Mouse (Mus musculus) cerebellum, adult 2 months (tissue): Measurements from ENCODE around the gene Gclc. TPM values are rescaled to one million over a fixed set of nuclear protein-coding genes. Genes with fewer than 3 reads are reported as not detected.

Source experiments
- DNase-seq, 2 experiments: peaks; one replicate each; pipeline ENCODE4 v3.0.0; 2021
- H3K27ac ChIP-seq: fragments of 200-500 bp; 2 replicates; pipeline ENCODE4 v1.5.1; 2012; ENCODE audit warnings: low read length, control low read depth, inconsistent platforms; ENCODE audit not compliant: insufficient read depth
- H3K27me3 ChIP-seq: fragments of 200-500 bp; 2 replicates; pipeline ENCODE4 v1.6.1; 2012; ENCODE audit warnings: inconsistent platforms, mild to moderate bottlenecking, low read length, moderate library complexity; ENCODE audit not compliant: control insufficient read depth, insufficient read depth
- H3K4me1 ChIP-seq: fragments of 200-500 bp; 2 replicates; pipeline ENCODE4 v1.6.1; 2011; ENCODE audit warnings: low read length; ENCODE audit not compliant: control insufficient read depth, insufficient read depth
- H3K4me3 ChIP-seq: fragments of 200-500 bp; replicated peaks from 2 replicates; pipeline ENCODE3; 2011; ENCODE audit warnings: mild to moderate bottlenecking, low read depth, low read length, control low read depth; ENCODE audit not compliant: insufficient read depth
- CTCF ChIP-seq: fragments of 200-500 bp; IDR thresholded peaks from 2 replicates; pipeline ENCODE4 v1.5.1; 2011; ENCODE audit warnings: low read depth, mild to moderate bottlenecking, control low read depth, low read length, moderate library complexity, borderline replicate concordance; ENCODE audit not compliant: insufficient read depth
- POLR2A ChIP-seq: fragments of 200-500 bp; IDR thresholded peaks from 2 replicates; pipeline ENCODE4 v1.6.1; 2011; ENCODE audit warnings: low read length, control low read depth, borderline replicate concordance; ENCODE audit not compliant: insufficient read depth
- WGBS: fragments of 180-500 bp; shearing (Covaris S2); methylation state at CpG from one replicate; pipeline ENCODE4 v1.1.7; 2018; 5-methylcytosine and 5-hydroxymethylcytosine counted together
- polyA plus RNA-seq: library from polyadenylated mRNA; depleted of rRNA; stranded (reverse); fragments of >200 nt; gene quantifications from 2 replicates; pipeline ENCODE4 v1.2.3, GENCODE M21; 2012; rRNA removed

Gene Gclc
- polyA plus RNA-seq, 1 experiment = 40.7 TPM

DNA sequence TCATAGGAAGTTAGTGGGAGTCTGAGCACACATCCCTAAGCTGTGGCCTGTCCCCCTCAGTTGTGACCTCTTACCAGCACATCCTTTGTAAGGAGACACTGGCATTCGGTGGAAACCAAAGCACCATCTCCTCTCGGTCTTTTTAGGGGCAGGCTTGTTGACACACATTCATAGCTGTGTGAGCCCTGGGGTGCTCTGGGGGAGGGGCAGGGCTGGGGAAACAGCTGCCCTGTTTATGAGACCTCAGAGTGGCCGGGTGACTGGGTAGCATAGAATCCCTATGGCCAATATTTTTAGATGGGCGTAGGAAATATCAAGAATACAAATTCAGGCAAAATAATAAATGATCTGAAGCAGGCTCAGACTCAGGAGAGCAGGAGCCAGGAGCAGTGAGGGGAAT lies 71.9 kb downstream of the Gclc start:
- Histone ChIP-seq H3K27ac (no peak overlapping the region), H3K4me3 (no peak overlapping the region), H3K27me3 (no peaks in the 10 kb centered on the region), H3K4me1 (no peaks in the 10 kb centered on the region)
- TF ChIP-seq POLR2A (no peak), CTCF (no peak)
- no peak for DNase-seq
- WGBS = 39% methylated on average over 4 of the region's 4 CpGs

DNA sequence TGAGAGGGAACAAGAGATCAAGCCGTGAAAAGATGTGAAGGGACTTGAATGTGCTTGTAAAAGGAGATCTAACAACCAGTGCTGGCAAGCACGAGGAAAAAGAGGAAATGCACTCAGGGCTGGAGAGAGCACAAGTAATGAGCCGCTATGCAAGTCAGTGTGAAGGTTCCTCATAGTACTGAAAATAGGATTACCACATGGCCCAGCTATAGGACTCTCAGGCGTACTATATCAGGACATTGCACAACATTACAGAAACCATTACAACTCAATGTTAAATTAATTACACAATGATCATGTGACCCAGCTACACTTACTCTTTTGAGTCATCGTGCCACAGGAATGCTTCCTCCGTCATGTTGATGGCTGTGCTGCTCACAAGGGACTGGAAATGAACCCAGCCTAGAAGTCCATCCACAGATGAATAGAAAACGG lies 74.2 kb downstream of the Gclc start:
- TF ChIP-seq POLR2A (no peak), CTCF (no peak)
- Histone ChIP-seq H3K4me1 (no peaks in the 10 kb centered on the region), H3K27ac (no peak overlapping the region), H3K4me3 (no peak overlapping the region), H3K27me3 (no peaks in the 10 kb centered on the region)
- WGBS = 72% methylated on average over 7 of the region's 7 CpGs
- no peak for DNase-seq

DNA sequence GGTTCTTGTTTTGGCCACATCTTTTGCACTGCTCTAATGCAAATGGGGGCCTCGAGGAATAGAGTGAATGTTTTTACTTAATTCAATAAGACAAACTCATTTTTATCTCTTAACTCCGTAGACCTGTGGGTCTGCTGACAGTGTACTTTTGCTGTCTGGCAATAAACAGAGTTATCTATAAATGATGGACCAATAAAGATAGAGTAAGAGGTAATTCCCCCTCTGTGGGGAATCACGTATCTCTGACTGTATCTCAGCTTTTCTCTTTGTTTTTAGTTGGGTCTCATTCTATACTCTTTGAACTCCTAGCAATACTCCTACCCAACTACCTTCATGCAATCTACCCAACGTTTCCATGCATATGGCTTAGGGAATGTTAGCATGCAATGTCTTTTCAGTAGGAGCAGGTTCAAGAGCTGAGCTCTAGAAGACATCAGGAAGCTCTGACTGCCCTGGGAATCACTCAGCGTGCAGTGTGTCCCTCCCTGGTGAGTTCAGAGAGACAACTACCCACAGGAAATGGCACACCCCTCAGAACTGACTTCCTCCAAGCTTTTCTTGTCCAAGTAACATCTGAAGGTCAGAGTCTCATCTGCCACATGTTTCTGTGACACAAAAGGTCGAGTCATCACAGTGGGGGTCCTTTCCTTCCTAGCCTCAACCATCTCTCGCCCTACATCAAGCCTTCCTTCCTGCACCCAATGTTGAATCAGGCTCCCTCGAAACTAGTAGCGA lies 80.1 kb downstream of the Gclc start:
- no peak overlapping the region for H3K27ac ChIP-seq
- TF ChIP-seq POLR2A = no peak
- no peak for TF ChIP-seq CTCF
- no peaks in the 10 kb centered on the region for H3K27me3 ChIP-seq
- DNase-seq = no peak
- no peaks in the 10 kb centered on the region for H3K4me1 ChIP-seq
- H3K4me3 ChIP-seq = no peak overlapping the region
- 76% methylated on average over 9 of the region's 9 CpGs for WGBS

DNA sequence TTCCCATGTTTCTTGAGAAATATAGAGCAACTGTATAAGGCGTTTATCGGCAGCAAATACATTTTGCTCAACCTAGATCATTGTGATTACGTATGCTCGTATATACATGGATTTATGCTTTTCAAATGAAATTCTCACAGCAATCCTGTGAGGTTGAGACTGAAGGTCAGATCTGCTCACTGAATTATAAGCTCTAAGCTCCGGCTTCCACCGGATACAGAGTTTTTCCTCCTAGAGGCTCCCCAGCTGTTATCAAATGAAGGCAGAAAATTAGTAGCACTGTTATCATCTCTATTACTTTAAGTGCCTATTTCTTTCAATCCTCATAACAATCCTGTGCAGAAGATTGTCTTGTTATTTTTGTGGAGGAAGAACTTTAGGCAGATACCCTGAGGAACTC lies 80.8 kb downstream of the Gclc start:
- H3K4me3 ChIP-seq = no peak overlapping the region
- no peak for DNase-seq
- TF ChIP-seq CTCF = no peak
- TF ChIP-seq POLR2A = no peak
- 94% methylated on average over 6 of the region's 6 CpGs for WGBS
- no peaks in the 10 kb centered on the region for H3K27me3 ChIP-seq
- H3K27ac ChIP-seq = no peak overlapping the region
- no peaks in the 10 kb centered on the region for H3K4me1 ChIP-seq

DNA sequence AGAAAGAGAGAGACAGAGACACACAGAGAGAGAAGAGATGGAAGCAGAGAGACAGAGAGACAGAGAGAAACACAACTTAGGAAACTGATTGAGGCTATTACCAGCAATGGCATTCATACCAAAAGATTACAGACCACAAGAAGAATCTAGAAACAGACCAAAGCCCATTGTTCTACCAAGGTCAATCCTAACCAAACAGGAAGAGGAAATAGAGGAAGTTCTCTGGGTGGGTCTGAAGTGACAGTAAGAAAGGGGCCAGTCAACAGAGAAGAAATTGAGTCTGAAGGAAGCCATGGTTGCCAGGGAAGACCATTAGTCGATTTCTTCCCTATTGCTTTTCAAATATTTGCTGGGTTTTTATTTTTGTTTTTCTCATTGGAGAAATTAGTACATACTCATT lies 81.4 kb downstream of the Gclc start:
- H3K27me3 ChIP-seq = no peaks in the 10 kb centered on the region
- no peak for DNase-seq
- no peaks in the 10 kb centered on the region for H3K4me1 ChIP-seq
- H3K27ac ChIP-seq = no peak overlapping the region
- TF ChIP-seq CTCF = no peak
- no peak overlapping the region for H3K4me3 ChIP-seq
- 86% methylated on average over 1 of the region's 1 CpGs for WGBS

DNA sequence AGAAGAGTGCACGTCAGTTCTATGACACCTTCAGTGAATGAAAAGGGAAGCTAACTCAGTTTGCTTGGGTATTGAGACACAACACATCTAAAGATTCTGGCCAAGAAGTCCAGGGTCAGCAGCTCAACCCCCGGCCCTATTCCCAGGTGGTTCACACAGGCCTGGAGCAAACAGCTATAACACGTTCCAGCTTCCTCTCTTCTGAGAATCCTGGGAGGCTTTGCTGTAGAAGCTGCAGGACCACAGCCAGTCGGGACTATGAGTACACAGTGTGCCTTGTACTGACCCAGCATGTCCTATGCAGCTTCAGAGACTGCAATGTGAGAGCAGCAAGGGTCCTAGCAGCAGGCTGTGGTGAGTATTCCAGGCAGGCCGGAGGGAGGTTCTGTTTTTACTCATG lies 84.3 kb downstream of the Gclc start:
- no peak for DNase-seq
- Histone ChIP-seq H3K27ac (no peak overlapping the region), H3K4me3 (no peak overlapping the region), H3K27me3 (no peaks in the 10 kb centered on the region), H3K4me1 (no peaks in the 10 kb centered on the region)
- 70% methylated on average over 5 of the region's 5 CpGs for WGBS
- TF ChIP-seq POLR2A (no peak), CTCF (no peak)

Other genes starting within 250 kb of the Gclc start
- 28.4 and 28.8 TPM in 2 replicates for gene Lrrc1, start 209.7 kb upstream of the Gclc start, polyA plus RNA-seq
- gene Klhl31, start 118.0 kb upstream of the Gclc start, polyA plus RNA-seq = 0.03 and 0.06 TPM in 2 replicates
- gene Elovl5, start 162.8 kb downstream of the Gclc start, polyA plus RNA-seq = 102 and 109 TPM in 2 replicates